Mouse (Mus musculus) midbrain, embryonic 16.5 days (tissue): ENCODE results near the gene S1pr1. TPM values are rescaled to one million over a fixed set of nuclear protein-coding genes. Genes with fewer than 3 reads are reported as not detected.

Experiments
- ATAC-seq: fragments of 200-750 bp; cut with Nextera tagmentation; 2 replicates; pipeline ENCODE4 v1.8.0; 2017; ENCODE audit warnings: moderate TSS enrichment
- H3K27ac ChIP-seq: fragments of 300-500 bp; sonication (generic); 2 replicates; pipeline ENCODE4 v1.5.1; 2014; ENCODE audit warnings: mild to moderate bottlenecking, low read length, mixed read lengths
- H3K27me3 ChIP-seq: fragments of 300-500 bp; sonication (generic); 2 replicates; pipeline ENCODE4 v1.6.1; 2014; ENCODE audit warnings: low read depth, low read length, mixed read lengths; ENCODE audit not compliant: control insufficient read depth, insufficient read depth
- H3K36me3 ChIP-seq: fragments of 300-500 bp; sonication (generic); 2 replicates; pipeline ENCODE4 v1.6.1; 2014; ENCODE audit warnings: mild to moderate bottlenecking, low read length, moderate library complexity, mixed read lengths; ENCODE audit not compliant: control insufficient read depth, insufficient read depth
- H3K4me1 ChIP-seq: fragments of 300-500 bp; sonication (generic); 2 replicates; pipeline ENCODE4 v1.6.1; 2014; ENCODE audit warnings: mild to moderate bottlenecking, low read length, mixed read lengths; ENCODE audit not compliant: control insufficient read depth, insufficient read depth
- H3K4me2 ChIP-seq: fragments of 300-500 bp; sonication (generic); 2 replicates; pipeline ENCODE4 v1.6.1; 2014; ENCODE audit warnings: mild to moderate bottlenecking, low read length, mixed read lengths
- H3K4me3 ChIP-seq: fragments of 300-500 bp; sonication (generic); 2 replicates; pipeline ENCODE4 v1.5.1; 2014; ENCODE audit warnings: low read depth, mild to moderate bottlenecking, low read length, moderate library complexity, mixed read lengths
- H3K9ac ChIP-seq: fragments of 300-500 bp; sonication (generic); 2 replicates; pipeline ENCODE4 v1.6.1; 2014; ENCODE audit warnings: low read depth, low read length, mixed read lengths
- H3K9me3 ChIP-seq: fragments of 300-500 bp; sonication (generic); replicated peaks from 2 replicates; pipeline ENCODE4 v1.6.1; 2014; ENCODE audit warnings: mild to moderate bottlenecking, low read length, mixed read lengths; ENCODE audit not compliant: control insufficient read depth, poor library complexity, severe bottlenecking
- WGBS: fragments of 180-500 bp; shearing (Covaris S2); extraction: QIAGEN DNeasy Blood & Tissue Kit; methylation state at CpG from one replicate; pipeline ENCODE4 v1.1.7; 2014; 5-methylcytosine and 5-hydroxymethylcytosine counted together
- polyA plus RNA-seq: library from polyadenylated mRNA; unstranded; fragments of >200 nt; fragmentation: Nextera tagmentation; extraction: Ambion mirVana; gene quantifications from 2 replicates; pipeline ENCODE4 v1.2.1, GENCODE M21; 2015

The S1pr1 gene
- polyA plus RNA-seq, 1 experiment from 2014 or later = 29.9 TPM

- H3K36me3 ChIP-seq = no peaks in the 10 kb centered on the region; the same call in 1 of the 2 replicates
- no peak overlapping the region for H3K27ac ChIP-seq
- ATAC-seq = no peak
- no peaks in the 10 kb centered on the region for H3K9me3 ChIP-seq
- 91% methylated on average over 3 of the region's 3 CpGs for WGBS
- no peak overlapping the region for H3K9ac ChIP-seq
- H3K4me2 ChIP-seq = peak overlapping the region; percentile 96
- no peak overlapping the region for H3K4me3 ChIP-seq
- H3K4me1 ChIP-seq = peaks cover 7% of the 10 kb centered on the region; the same call in 1 of the 2 replicates
- H3K27me3 ChIP-seq = peaks cover 4% of the 10 kb centered on the region; the same call in 1 of the 2 replicates
These were observed 1.1 kb upstream of the S1pr1 start for GRCm38 (mm10) chr3:115715900-115716515.

- no peaks in the 10 kb centered on the region for H3K9me3 ChIP-seq
- H3K9ac ChIP-seq = peak overlapping the region; percentile 61; the same call in 1 of the 2 replicates
- peaks cover 7% of the 10 kb centered on the region; the same call in 1 of the 2 replicates for H3K4me1 ChIP-seq
- 2% methylated on average over 5 of the region's 5 CpGs for WGBS
- peak overlapping the region; percentile 54 for H3K4me3 ChIP-seq
- H3K27me3 ChIP-seq = peaks cover 4% of the 10 kb centered on the region; the same call in 1 of the 2 replicates
- no peaks in the 10 kb centered on the region; the same call in 1 of the 2 replicates for H3K36me3 ChIP-seq
- peak overlapping the region; percentile 65 for H3K27ac ChIP-seq
- peak overlapping the region; percentile 96 for H3K4me2 ChIP-seq
- ATAC-seq = no peak
These were observed 830 bp downstream of the S1pr1 start for GRCm38 (mm10) chr3:115714049-115714435.

GRCm38 (mm10) chr3:115713417-115714048 lies 1.3 kb downstream of the S1pr1 start:
- no peak for ATAC-seq
- Histone ChIP-seq H3K4me1 (peaks cover 7% of the 10 kb centered on the region; the same call in 1 of the 2 replicates), H3K9ac (peak overlapping the region; percentile 20; the same call in 1 of the 2 replicates), H3K36me3 (no peaks in the 10 kb centered on the region; the same call in 1 of the 2 replicates), H3K4me3 (peak overlapping the region; percentile 54), H3K4me2 (peak overlapping the region; percentile 96), H3K9me3 (no peaks in the 10 kb centered on the region), H3K27ac (peak overlapping the region; percentile 26), H3K27me3 (peaks cover 4% of the 10 kb centered on the region; the same call in 1 of the 2 replicates)
- 12% methylated on average over 22 of the region's 22 CpGs for WGBS

GRCm38 (mm10) chr3:115712808-115713200 lies 2.1 kb downstream of the S1pr1 start:
- ATAC-seq = peak; percentile 11; the same call in 1 of the 2 replicates
- H3K4me2 ChIP-seq = peak overlapping the region; percentile 96
- H3K27ac ChIP-seq = no peak overlapping the region
- no peak overlapping the region for H3K9ac ChIP-seq
- H3K9me3 ChIP-seq = no peaks in the 10 kb centered on the region
- WGBS = 16% methylated on average over 9 of the region's 9 CpGs
- no peaks in the 10 kb centered on the region; the same call in 1 of the 2 replicates for H3K36me3 ChIP-seq
- peaks cover 4% of the 10 kb centered on the region; the same call in 1 of the 2 replicates for H3K27me3 ChIP-seq
- H3K4me1 ChIP-seq = peaks cover 7% of the 10 kb centered on the region; the same call in 1 of the 2 replicates
- H3K4me3 ChIP-seq = peak overlapping the region; percentile 54

- no peak overlapping the region for H3K27ac ChIP-seq
- peaks cover 4% of the 10 kb centered on the region; the same call in 1 of the 2 replicates for H3K27me3 ChIP-seq
- H3K4me3 ChIP-seq = peak overlapping the region; percentile 54; the same call in 1 of the 2 replicates
- 91% methylated on average over 26 of the region's 27 CpGs for WGBS
- no peaks in the 10 kb centered on the region for H3K9me3 ChIP-seq
- H3K4me1 ChIP-seq = peaks cover 7% of the 10 kb centered on the region; the same call in 1 of the 2 replicates
- ATAC-seq = no peak
- H3K36me3 ChIP-seq = no peaks in the 10 kb centered on the region; the same call in 1 of the 2 replicates
- peak overlapping the region; percentile 34 for H3K4me2 ChIP-seq
- no peak overlapping the region for H3K9ac ChIP-seq
These were observed 2.7 kb downstream of the S1pr1 start for GRCm38 (mm10) chr3:115711924-115712807.

GRCm38 (mm10) chr3:115711393-115711792 lies 3.5 kb downstream of the S1pr1 start:
- peaks cover 4% of the 10 kb centered on the region; the same call in 1 of the 2 replicates for H3K27me3 ChIP-seq
- 92% methylated on average over 3 of the region's 3 CpGs for whole genome bisulfite sequencing
- no peak overlapping the region for H3K4me3 ChIP-seq
- H3K4me2 ChIP-seq = peak overlapping the region; percentile 34
- no peaks in the 10 kb centered on the region; the same call in 1 of the 2 replicates for H3K36me3 ChIP-seq
- no peak overlapping the region for H3K9ac ChIP-seq
- peaks cover 7% of the 10 kb centered on the region; the same call in 1 of the 2 replicates for H3K4me1 ChIP-seq
- H3K9me3 ChIP-seq = no peaks in the 10 kb centered on the region
- no peak for ATAC-seq
- no peak overlapping the region for H3K27ac ChIP-seq

GRCm38 (mm10) chr3:115710051-115710450 lies 4.8 kb downstream of the S1pr1 start:
- no peaks in the 10 kb centered on the region for H3K9me3 ChIP-seq
- no peak for ATAC-seq
- H3K36me3 ChIP-seq = no peaks in the 10 kb centered on the region; the same call in 1 of the 2 replicates
- H3K27ac ChIP-seq = no peak overlapping the region
- peaks cover 7% of the 10 kb centered on the region; the same call in 1 of the 2 replicates for H3K4me1 ChIP-seq
- no peak overlapping the region for H3K4me2 ChIP-seq
- no peak overlapping the region for H3K4me3 ChIP-seq
- no peak overlapping the region for H3K9ac ChIP-seq
- peaks cover 4% of the 10 kb centered on the region; the same call in 1 of the 2 replicates for H3K27me3 ChIP-seq
- 77% methylated on average over 2 of the region's 2 CpGs for WGBS

GRCm38 (mm10) chr3:115709118-115709574 lies 5.7 kb downstream of the S1pr1 start:
- Histone ChIP-seq H3K4me1 (peaks cover 4% of the 10 kb centered on the region; the same call in 1 of the 2 replicates), H3K9me3 (no peaks in the 10 kb centered on the region), H3K4me3 (no peak overlapping the region), H3K36me3 (no peaks in the 10 kb centered on the region; the same call in 1 of the 2 replicates), H3K9ac (no peak overlapping the region), H3K27ac (no peak overlapping the region), H3K27me3 (peaks cover 4% of the 10 kb centered on the region; the same call in 1 of the 2 replicates), H3K4me2 (no peak overlapping the region)
- ATAC-seq = no peak
- 86% methylated on average over 6 of the region's 6 CpGs for WGBS
